Mouse (Mus musculus): Measurements from ENCODE around the gene Creg2. TPM values are rescaled to one million over a fixed set of nuclear protein-coding genes. Genes with fewer than 3 reads are reported as not detected.

Gene Creg2
- polyA plus RNA-seq, 2 experiments: 0.14 to 0.15 TPM

GRCm38 (mm10) chr1:39680546-39680945, 29.3 kb upstream of the Creg2 start:
- no peak for ATAC-seq (ENCODE audit: low FRiP score, low read depth)
- Histone ChIP-seq H3K4me2 (replicated peaks; ENCODE audit: low read depth, low read length, severe bottlenecking) (no peak overlapping the region), H3K36me3 (ENCODE audit: control insufficient read depth, insufficient read depth, low read length) (no peaks in the 10 kb centered on the region), H3K9ac (ENCODE audit: low read depth, low read length, severe bottlenecking) (no peak overlapping the region), H3K4me1 (ENCODE audit: control insufficient read depth, insufficient read depth, low read length) (no peaks in the 10 kb centered on the region), H3K9me3 (ENCODE audit: control insufficient read depth, low read length) (no peaks in the 10 kb centered on the region), H3K4me3 (replicated peaks; ENCODE audit: low read length) (no peak overlapping the region), H3K27ac (replicated peaks; ENCODE audit: low read depth, low read length) (no peak overlapping the region), H3K27me3 (ENCODE audit: control insufficient read depth, insufficient read depth, low read length) (no peaks in the 10 kb centered on the region)
- no peak for DNase-seq (ENCODE audit: low spot score)
- no peak for TF ChIP-seq POLR2A (IDR thresholded peaks at IDR 0.05; ENCODE audit: borderline replicate concordance, extremely low read depth, insufficient read depth, insufficient read length)
- WGBS: 63% methylated on average over 6 of the region's 6 CpGs

- 65% methylated on average over 8 of the region's 8 CpGs for WGBS
- DNase-seq (ENCODE audit: low spot score) (no peak), ATAC-seq (ENCODE audit: low FRiP score, low read depth) (no peak)
- no peak overlapping the region for H3K27ac ChIP-seq (replicated peaks; ENCODE audit: low read depth, low read length)
- H3K9ac ChIP-seq (ENCODE audit: low read depth, low read length, severe bottlenecking): no peak overlapping the region
- H3K4me2 ChIP-seq (replicated peaks; ENCODE audit: low read depth, low read length, severe bottlenecking): no peak overlapping the region
- H3K27me3 ChIP-seq (ENCODE audit: control insufficient read depth, insufficient read depth, low read length): no peaks in the 10 kb centered on the region
- no peaks in the 10 kb centered on the region for H3K9me3 ChIP-seq (ENCODE audit: control insufficient read depth, low read length)
- H3K4me3 ChIP-seq (replicated peaks; ENCODE audit: low read length): no peak overlapping the region
- TF ChIP-seq POLR2A (IDR thresholded peaks at IDR 0.05; ENCODE audit: borderline replicate concordance, extremely low read depth, insufficient read depth, insufficient read length): no peak
- H3K36me3 ChIP-seq (ENCODE audit: control insufficient read depth, insufficient read depth, low read length): no peaks in the 10 kb centered on the region
- H3K4me1 ChIP-seq (ENCODE audit: control insufficient read depth, insufficient read depth, low read length): no peaks in the 10 kb centered on the region
These were observed 27.6 kb upstream of the Creg2 start for GRCm38 (mm10) chr1:39678883-39679282.

- ATAC-seq (ENCODE audit: low FRiP score, low read depth) (no peak), DNase-seq (ENCODE audit: low spot score) (no peak)
- Histone ChIP-seq H3K4me2 (replicated peaks; ENCODE audit: low read depth, low read length, severe bottlenecking) (no peak overlapping the region), H3K9me3 (ENCODE audit: control insufficient read depth, low read length) (no peaks in the 10 kb centered on the region), H3K9ac (ENCODE audit: low read depth, low read length, severe bottlenecking) (no peak overlapping the region), H3K4me3 (replicated peaks; ENCODE audit: low read length) (no peak overlapping the region), H3K27ac (replicated peaks; ENCODE audit: low read depth, low read length) (no peak overlapping the region), H3K36me3 (ENCODE audit: control insufficient read depth, insufficient read depth, low read length) (no peaks in the 10 kb centered on the region), H3K27me3 (ENCODE audit: control insufficient read depth, insufficient read depth, low read length) (no peaks in the 10 kb centered on the region), H3K4me1 (ENCODE audit: control insufficient read depth, insufficient read depth, low read length) (no peaks in the 10 kb centered on the region)
- TF ChIP-seq POLR2A (IDR thresholded peaks at IDR 0.05; ENCODE audit: borderline replicate concordance, extremely low read depth, insufficient read depth, insufficient read length): no peak
- 83% methylated on average over 5 of the region's 5 CpGs for WGBS
These were observed 25.1 kb upstream of the Creg2 start for GRCm38 (mm10) chr1:39676221-39676876.

GRCm38 (mm10) chr1:39672362-39673105, 21.3 kb upstream of the Creg2 start:
- H3K9me3 ChIP-seq (ENCODE audit: control insufficient read depth, low read length): no peaks in the 10 kb centered on the region

GRCm38 (mm10) chr1:39670211-39670935, 19.1 kb upstream of the Creg2 start:
- Histone ChIP-seq H3K4me3 (replicated peaks; ENCODE audit: low read length) (no peak overlapping the region), H3K27ac (replicated peaks; ENCODE audit: low read depth, low read length) (no peak overlapping the region), H3K9ac (ENCODE audit: low read depth, low read length, severe bottlenecking) (no peak overlapping the region), H3K4me2 (replicated peaks; ENCODE audit: low read depth, low read length, severe bottlenecking) (no peak overlapping the region), H3K4me1 (ENCODE audit: control insufficient read depth, insufficient read depth, low read length) (no peaks in the 10 kb centered on the region), H3K27me3 (ENCODE audit: control insufficient read depth, insufficient read depth, low read length) (no peaks in the 10 kb centered on the region), H3K36me3 (ENCODE audit: control insufficient read depth, insufficient read depth, low read length) (no peaks in the 10 kb centered on the region), H3K9me3 (ENCODE audit: control insufficient read depth, low read length) (no peaks in the 10 kb centered on the region)
- ATAC-seq (ENCODE audit: low FRiP score, low read depth): no peak
- no peak for DNase-seq (ENCODE audit: low spot score)
- no peak for TF ChIP-seq POLR2A (IDR thresholded peaks at IDR 0.05; ENCODE audit: borderline replicate concordance, extremely low read depth, insufficient read depth, insufficient read length)
- WGBS: 84% methylated on average over 17 of the region's 17 CpGs

More at GRCm38 (mm10) chr1:39672362-39673105, 21.3 kb upstream of the Creg2 start:
- DNase-seq (ENCODE audit: low spot score) (no peak), ATAC-seq (ENCODE audit: low FRiP score, low read depth) (no peak)
- H3K36me3 ChIP-seq (ENCODE audit: control insufficient read depth, insufficient read depth, low read length): no peaks in the 10 kb centered on the region
- no peaks in the 10 kb centered on the region for H3K4me1 ChIP-seq (ENCODE audit: control insufficient read depth, insufficient read depth, low read length)
- 84% methylated on average over 9 of the region's 9 CpGs for WGBS
- no peaks in the 10 kb centered on the region for H3K27me3 ChIP-seq (ENCODE audit: control insufficient read depth, insufficient read depth, low read length)
- no peak overlapping the region for H3K9ac ChIP-seq (ENCODE audit: low read depth, low read length, severe bottlenecking)
- no peak for TF ChIP-seq POLR2A (IDR thresholded peaks at IDR 0.05; ENCODE audit: borderline replicate concordance, extremely low read depth, insufficient read depth, insufficient read length)
- H3K4me2 ChIP-seq (replicated peaks; ENCODE audit: low read depth, low read length, severe bottlenecking): no peak overlapping the region
- no peak overlapping the region for H3K4me3 ChIP-seq (replicated peaks; ENCODE audit: low read length)
- no peak overlapping the region for H3K27ac ChIP-seq (replicated peaks; ENCODE audit: low read depth, low read length)

All from limb, embryonic 14.5 days (tissue).